Mouse (Mus musculus) cortical plate, adult 2 months (tissue): ENCODE measurements around the gene Dhps.

Experiments used
- CTCF ChIP-seq: fragments of 200-500 bp; IDR thresholded peaks from 2 replicates; pipeline ENCODE4 v1.5.1; 2011; ENCODE audit warnings: mild to moderate bottlenecking, control low read depth, low read length; ENCODE audit not compliant: insufficient read depth; ENCODE audit errors: extremely low read depth
- POLR2A ChIP-seq: fragments of 200-500 bp; IDR thresholded peaks from 2 replicates; pipeline ENCODE4 v1.6.1; 2011; ENCODE audit warnings: mild to moderate bottlenecking, low read length, control low read depth; ENCODE audit not compliant: insufficient read depth; ENCODE audit errors: extremely low read depth

DNA sequence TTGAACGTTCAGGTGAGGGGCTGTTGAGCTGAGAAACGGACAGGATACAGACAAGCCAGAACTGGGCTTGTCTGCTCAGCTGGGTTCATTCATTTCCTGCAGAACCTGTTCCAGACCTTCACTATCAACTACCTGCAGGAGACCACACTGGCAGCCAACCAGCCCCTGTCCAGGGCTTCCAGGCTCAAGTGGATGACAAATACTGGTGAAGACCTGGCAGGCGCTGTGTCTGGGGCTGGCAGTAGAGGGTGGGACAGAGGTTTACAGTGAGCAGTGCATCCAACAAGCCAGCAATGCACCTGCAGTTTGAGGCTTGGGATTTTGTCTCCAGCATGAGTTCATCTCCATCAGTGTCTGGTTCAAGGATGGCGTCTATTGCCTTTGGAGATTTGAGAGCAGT is 25.3 kb downstream of the Dhps start:
- TF ChIP-seq POLR2A (no peak), CTCF (no peak)
